Mouse (Mus musculus) liver, embryonic 12.5 days (tissue): Measurements from ENCODE around the gene Man1b1. TPM values are rescaled to one million over a fixed set of nuclear protein-coding genes. Genes with fewer than 3 reads are reported as not detected.

Experiments
- ATAC-seq: fragments of 200-750 bp; cut with Nextera tagmentation; 2 replicates; pipeline ENCODE4 v1.8.0; 2017; ENCODE audit warnings: moderate number of reproducible peaks, mild to moderate bottlenecking, moderate library complexity
- H3K27ac ChIP-seq: fragments of 300-500 bp; sonication (generic); 2 replicates; pipeline ENCODE4 v1.5.1; 2016; ENCODE audit warnings: mild to moderate bottlenecking
- H3K27me3 ChIP-seq: fragments of 300-500 bp; sonication (generic); replicated peaks from 2 replicates; pipeline ENCODE4 v1.6.1; 2016; ENCODE audit warnings: mild to moderate bottlenecking, moderate library complexity
- H3K36me3 ChIP-seq: fragments of 300-500 bp; sonication (generic); 2 replicates; pipeline ENCODE4 v1.6.1; 2016; ENCODE audit warnings: mild to moderate bottlenecking, moderate library complexity
- H3K4me1 ChIP-seq: fragments of 300-500 bp; sonication (generic); 2 replicates; pipeline ENCODE4 v1.6.1; 2016
- H3K4me2 ChIP-seq: fragments of 300-500 bp; sonication (generic); 2 replicates; pipeline ENCODE4 v1.6.1; 2016; ENCODE audit warnings: mild to moderate bottlenecking, moderate library complexity
- H3K4me3 ChIP-seq: fragments of 300-500 bp; sonication (generic); 2 replicates; pipeline ENCODE4 v1.5.1; 2016; ENCODE audit warnings: mild to moderate bottlenecking, moderate library complexity
- H3K9ac ChIP-seq: fragments of 300-500 bp; sonication (generic); 2 replicates; pipeline ENCODE4 v1.6.1; 2016; ENCODE audit warnings: mild to moderate bottlenecking, moderate library complexity
- H3K9me3 ChIP-seq: fragments of 300-500 bp; sonication (generic); replicated peaks from 2 replicates; pipeline ENCODE4 v1.6.1; 2016; ENCODE audit warnings: mild to moderate bottlenecking, moderate library complexity
- WGBS: fragments of 180-500 bp; shearing (Covaris S2); methylation state at CpG from one replicate; pipeline ENCODE4 v1.1.7; 2016; ENCODE audit not compliant: insufficient replicate concordance; 5-methylcytosine and 5-hydroxymethylcytosine counted together
- polyA plus RNA-seq: library from polyadenylated mRNA; unstranded; fragments of >200 nt; fragmentation: Nextera tagmentation; extraction: Ambion mirVana; gene quantifications from 2 replicates; pipeline ENCODE4 v1.2.1, GENCODE M21; 2016

Man1b1 gene
- polyA plus RNA-seq, 1 experiment from 2014 or later: 30.5 TPM

- H3K9me3 ChIP-seq: no peaks in the 10 kb centered on the region
- no peaks in the 10 kb centered on the region for H3K36me3 ChIP-seq
- no peak overlapping the region for H3K27ac ChIP-seq
- H3K4me3 ChIP-seq: no peak overlapping the region
- peaks cover 100% of the 10 kb centered on the region for H3K27me3 ChIP-seq
- no peak overlapping the region for H3K9ac ChIP-seq
- no peak for ATAC-seq
- H3K4me1 ChIP-seq: peaks cover 25% of the 10 kb centered on the region
- peak overlapping the region; percentile 24; the same call in 1 of the 2 replicates for H3K4me2 ChIP-seq
- 21% methylated on average over 16 of the region's 16 CpGs for WGBS
Measured at GRCm38 (mm10) chr2:25400291-25400690, 68.2 kb downstream of the Man1b1 start.

GRCm38 (mm10) chr2:25400764-25401163, 68.6 kb downstream of the Man1b1 start:
- Histone ChIP-seq H3K27me3 (peaks cover 100% of the 10 kb centered on the region), H3K9ac (no peak overlapping the region), H3K9me3 (no peaks in the 10 kb centered on the region), H3K27ac (no peak overlapping the region), H3K4me1 (peaks cover 21% of the 10 kb centered on the region), H3K36me3 (no peaks in the 10 kb centered on the region), H3K4me2 (peak overlapping the region; percentile 24; the same call in 1 of the 2 replicates), H3K4me3 (no peak overlapping the region)
- 4% methylated on average over 17 of the region's 17 CpGs for WGBS
- ATAC-seq: peak; percentile 38; the same call in 1 of the 2 replicates

Other genes with a start within 250 kb of the Man1b1 start
- 0.64 and 0.71 TPM in 2 replicates for gene Noxa1, start 237.2 kb upstream of the Man1b1 start, polyA plus RNA-seq
- gene Nrarp, start 151.6 kb upstream of the Man1b1 start, polyA plus RNA-seq: 5.9 and 6.2 TPM in 2 replicates
- 7.2 and 7.4 TPM in 2 replicates for gene Tor4a, start 135.5 kb upstream of the Man1b1 start, polyA plus RNA-seq
- 56.7 and 61.5 TPM in 2 replicates for gene Nelfb, start 120.8 kb upstream of the Man1b1 start, polyA plus RNA-seq
- gene Stpg3, start 117.7 kb upstream of the Man1b1 start, polyA plus RNA-seq: not detected in 2 replicates
- 1.2 TPM in 1 of 2 replicates, not detected in the other for gene Fam166a, start 113.6 kb upstream of the Man1b1 start, polyA plus RNA-seq
- gene Tubb4b, start 107.6 kb upstream of the Man1b1 start, polyA plus RNA-seq: 901 and 931 TPM in 2 replicates
- 0.17 TPM in 1 of 2 replicates, not detected in the other for gene Slc34a3, start 98.0 kb upstream of the Man1b1 start, polyA plus RNA-seq
- 0.10 and 0.11 TPM in 2 replicates for gene Rnf224, start 95.6 kb upstream of the Man1b1 start, polyA plus RNA-seq
- gene Rnf208, start 90.1 kb upstream of the Man1b1 start, polyA plus RNA-seq: 1.8 and 2.4 TPM in 2 replicates
- not detected in 2 replicates for gene Cysrt1, start 89.9 kb upstream of the Man1b1 start, polyA plus RNA-seq
- 4.4 and 4.8 TPM in 2 replicates for gene AL732309.1, start 85.5 kb upstream of the Man1b1 start, polyA plus RNA-seq
- 16.2 and 17.3 TPM in 2 replicates for gene Tmem203, start 76.9 kb upstream of the Man1b1 start, polyA plus RNA-seq
- gene Tprn, start 69.7 kb upstream of the Man1b1 start, polyA plus RNA-seq: 7.9 and 9.0 TPM in 2 replicates
- gene Ssna1, start 59.9 kb upstream of the Man1b1 start, polyA plus RNA-seq: 164 and 179 TPM in 2 replicates
- gene Anapc2, start 59.9 kb upstream of the Man1b1 start, polyA plus RNA-seq: 63.6 and 65.3 TPM in 2 replicates
- gene Tmem210, start 44.2 kb upstream of the Man1b1 start, polyA plus RNA-seq: not detected in 2 replicates
- not detected in 2 replicates for gene Lrrc26, start 42.4 kb upstream of the Man1b1 start, polyA plus RNA-seq
- 0.24 and 0.41 TPM in 2 replicates for gene Grin1, start 13.2 kb upstream of the Man1b1 start, polyA plus RNA-seq
- 11.2 TPM in 2 replicates for gene Dpp7, start 24.0 kb downstream of the Man1b1 start, polyA plus RNA-seq
- gene Uap1l1, start 33.3 kb downstream of the Man1b1 start, polyA plus RNA-seq: 13.5 and 14.0 TPM in 2 replicates
- gene Sapcd2, start 40.0 kb downstream of the Man1b1 start, polyA plus RNA-seq: 34.6 and 38.0 TPM in 2 replicates
- 0.13 and 0.19 TPM in 2 replicates for gene Entpd2, start 63.5 kb downstream of the Man1b1 start, polyA plus RNA-seq
- 5.3 and 5.6 TPM in 2 replicates for gene Npdc1, start 67.0 kb downstream of the Man1b1 start, polyA plus RNA-seq
- gene Fut7, start 90.9 kb downstream of the Man1b1 start, polyA plus RNA-seq: 0.31 and 0.54 TPM in 2 replicates
- 2.8 and 3.1 TPM in 2 replicates for gene Abca2, start 96.4 kb downstream of the Man1b1 start, polyA plus RNA-seq
- 0.45 and 0.68 TPM in 2 replicates for gene Clic3, start 124.5 kb downstream of the Man1b1 start, polyA plus RNA-seq
- 9.1 and 11.4 TPM in 2 replicates for gene Paxx, start 128.8 kb downstream of the Man1b1 start, polyA plus RNA-seq
- 0.20 and 0.22 TPM in 2 replicates for gene Ptgds, start 137.7 kb downstream of the Man1b1 start, polyA plus RNA-seq
- not detected in 2 replicates for gene Lcn12, start 161.6 kb downstream of the Man1b1 start, polyA plus RNA-seq
- gene Fbxw5, start 168.4 kb downstream of the Man1b1 start, polyA plus RNA-seq: 39.9 and 42.7 TPM in 2 replicates
- 17.4 and 18.8 TPM in 2 replicates for gene C8g, start 169.4 kb downstream of the Man1b1 start, polyA plus RNA-seq
- gene Traf2, start 214.6 kb downstream of the Man1b1 start, polyA plus RNA-seq: 22.4 and 24.4 TPM in 2 replicates
- 293 and 311 TPM in 2 replicates for gene Edf1, start 225.5 kb downstream of the Man1b1 start, polyA plus RNA-seq
- gene Mamdc4, start 242.5 kb downstream of the Man1b1 start, polyA plus RNA-seq: 0.38 and 0.45 TPM in 2 replicates
- 67.8 and 69.2 TPM in 2 replicates for gene Phpt1, start 242.9 kb downstream of the Man1b1 start, polyA plus RNA-seq
- not detected in 2 replicates for gene Ajm1, start 249.4 kb downstream of the Man1b1 start, polyA plus RNA-seq